Mouse (Mus musculus) CH12F3 (cell line): ENCODE results near the gene Macrod2.

Experiments
- in situ Hi-C: fragments of 300-500 bp; cut with MboI; formaldehyde crosslinking; loops from 2 replicates; pipeline ENCODE4 v1.14.3; 2020; ENCODE audit warnings: low sequenced_read_pairs

Macrod2 gene

GRCm38 (mm10) chr2:141434084-141434483 is 1039.0 kb downstream of the Macrod2 start:
- in situ Hi-C loops = no loop called here

DNA sequence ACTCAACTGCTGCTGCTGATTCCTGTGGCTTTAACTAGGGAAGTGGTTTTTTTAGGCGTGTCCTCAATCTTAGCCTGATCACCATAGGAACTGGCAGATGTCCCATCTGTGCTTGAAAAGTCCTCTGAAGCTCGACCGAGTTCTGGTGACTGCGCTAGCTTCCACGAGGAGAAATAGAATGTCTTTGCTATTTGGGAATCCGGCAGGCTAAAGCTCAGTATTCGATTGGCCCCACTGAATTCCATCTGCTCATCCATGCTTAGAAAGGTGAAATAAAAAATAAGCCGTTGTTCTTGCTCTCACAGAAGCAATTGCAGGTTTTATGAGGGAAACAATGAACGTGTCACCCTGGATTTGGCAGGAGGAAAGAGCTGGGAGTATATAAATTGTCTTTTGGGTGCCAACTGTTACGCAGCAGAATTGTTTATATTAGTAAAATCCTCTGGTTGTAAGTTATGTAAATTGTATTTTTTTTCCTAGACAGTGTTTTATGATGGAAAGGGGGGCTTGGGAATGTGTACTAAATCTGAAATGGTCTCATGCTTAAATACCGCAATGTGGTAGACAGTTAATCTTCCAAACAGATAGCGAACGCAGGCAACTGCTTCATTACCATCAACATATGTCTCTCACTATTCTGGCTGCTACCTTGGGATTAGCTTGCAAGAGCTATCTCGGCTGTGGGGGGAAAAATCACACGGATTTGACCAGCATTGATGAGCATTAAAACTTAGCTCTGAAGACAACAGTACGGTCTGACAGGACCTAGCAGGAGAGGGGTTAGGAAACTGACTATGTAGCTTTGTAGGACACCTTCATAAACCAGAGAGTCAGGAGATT is 1039.8 kb downstream of the Macrod2 start:
- in situ Hi-C loops = no loop called here

DNA sequence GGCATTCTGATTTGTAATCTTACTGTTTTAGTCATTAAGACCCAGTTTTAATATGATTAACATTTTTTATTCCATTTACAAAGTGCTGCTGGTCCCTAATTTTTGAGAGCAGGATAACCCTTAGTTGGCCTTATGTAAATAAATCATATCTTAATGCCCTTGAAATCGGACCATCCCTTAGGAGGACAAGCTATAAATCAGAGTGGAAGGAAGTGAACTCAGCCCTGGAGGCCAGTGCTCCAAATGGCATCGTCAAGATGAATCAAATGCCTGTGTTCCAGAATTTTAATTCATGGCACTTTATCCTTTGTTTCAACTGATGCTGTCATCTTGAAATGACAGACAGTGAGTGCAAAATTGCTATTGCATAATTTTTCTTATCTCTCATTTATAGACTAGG is 1046.8 kb downstream of the Macrod2 start:
- in situ Hi-C loops = no loop called here

- in situ Hi-C loops = no loop called here
Observed at GRCm38 (mm10) chr2:141449078-141449680, 1054.1 kb downstream of the Macrod2 start.

DNA sequence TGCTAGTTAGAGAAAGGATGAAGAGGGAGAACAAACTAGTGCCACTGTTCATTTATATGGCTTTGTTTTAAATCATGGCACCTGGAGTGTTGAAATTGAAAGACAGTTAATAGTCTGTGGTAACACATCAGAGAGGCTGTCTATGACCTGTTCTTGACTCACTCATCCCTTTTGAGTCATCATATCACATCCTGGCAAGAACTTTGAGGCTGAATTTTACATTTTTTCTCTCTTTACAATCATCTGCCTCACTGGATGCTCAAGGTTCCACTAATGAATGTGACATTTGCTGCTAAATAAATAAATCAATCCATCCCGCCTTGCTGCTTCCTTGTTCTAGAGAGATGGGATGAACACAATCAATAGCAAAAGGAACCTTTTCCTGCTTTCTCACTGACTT is 1068.8 kb downstream of the Macrod2 start:
- in situ Hi-C loops = no loop called here

- in situ Hi-C loops = no loop called here
Observed at GRCm38 (mm10) chr2:141472791-141473190, 1077.7 kb downstream of the Macrod2 start.

GRCm38 (mm10) chr2:141477585-141477984 is 1082.5 kb downstream of the Macrod2 start:
- in situ Hi-C loops = no loop called here

- in situ Hi-C loops = no loop called here
Observed at GRCm38 (mm10) chr2:141490518-141490917, 1095.4 kb downstream of the Macrod2 start.

DNA sequence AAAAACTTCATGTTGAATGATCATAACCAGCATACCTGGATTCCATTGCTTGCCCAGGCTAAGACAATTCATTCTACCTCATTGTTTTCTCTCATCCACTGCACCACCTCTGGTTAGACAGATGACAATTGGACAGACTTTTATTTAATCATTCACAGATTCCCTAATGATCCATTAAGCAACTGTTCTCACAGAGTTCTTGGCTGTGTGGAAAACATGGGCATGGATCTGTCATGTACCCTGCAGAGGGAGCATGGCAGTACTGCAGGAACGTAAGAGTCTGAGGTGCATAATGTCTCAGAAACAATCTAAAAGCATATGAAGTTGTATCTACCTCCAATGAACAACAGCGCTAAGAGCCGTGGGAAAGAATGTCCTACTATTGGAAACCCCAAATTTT is 1110.3 kb downstream of the Macrod2 start:
- in situ Hi-C loops = no loop called here

DNA sequence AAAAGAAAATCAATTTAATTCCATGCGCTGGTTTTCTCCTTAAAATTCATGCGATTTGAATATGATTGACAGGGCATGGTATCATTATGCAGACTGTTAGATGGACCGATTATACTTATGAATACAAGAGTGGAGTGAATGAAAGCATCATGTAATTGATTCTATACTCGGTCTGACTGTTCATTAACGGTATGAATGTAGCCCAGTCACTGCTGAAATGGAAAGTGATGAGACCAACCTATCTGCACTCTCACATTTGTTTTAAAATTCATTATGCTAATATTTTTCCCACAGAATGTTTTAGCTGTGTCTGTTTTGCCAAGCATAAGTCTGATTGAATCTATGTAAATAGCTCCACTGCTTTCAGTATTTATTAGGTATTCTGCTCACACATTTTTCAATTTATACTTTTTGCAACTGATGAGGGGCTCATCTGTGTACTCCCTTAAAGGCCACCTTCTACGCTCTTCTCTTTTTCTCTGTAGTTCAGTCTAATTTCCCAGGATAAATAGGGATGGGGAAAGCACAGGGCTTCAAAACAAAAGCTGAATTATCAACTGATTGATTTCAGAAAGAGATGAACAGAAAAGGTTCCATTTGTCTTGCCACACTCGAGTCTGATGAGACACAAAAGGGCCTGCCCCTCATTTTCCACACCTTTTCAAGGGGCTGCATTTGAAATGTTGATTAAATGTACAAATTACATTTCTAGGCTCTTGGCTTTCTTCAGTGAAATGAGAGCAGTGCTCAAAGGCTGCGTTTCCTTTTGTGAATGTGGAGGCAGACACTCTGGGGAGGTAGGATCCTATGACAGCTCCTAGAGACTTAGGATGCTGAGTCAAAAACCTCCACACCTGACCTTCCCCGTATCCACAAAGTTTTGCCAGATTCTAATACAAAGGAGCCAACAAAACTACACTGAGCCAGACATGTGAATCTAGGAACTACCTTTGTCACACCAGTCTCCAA is 1113.1 kb downstream of the Macrod2 start:
- in situ Hi-C loops = no loop called here

DNA sequence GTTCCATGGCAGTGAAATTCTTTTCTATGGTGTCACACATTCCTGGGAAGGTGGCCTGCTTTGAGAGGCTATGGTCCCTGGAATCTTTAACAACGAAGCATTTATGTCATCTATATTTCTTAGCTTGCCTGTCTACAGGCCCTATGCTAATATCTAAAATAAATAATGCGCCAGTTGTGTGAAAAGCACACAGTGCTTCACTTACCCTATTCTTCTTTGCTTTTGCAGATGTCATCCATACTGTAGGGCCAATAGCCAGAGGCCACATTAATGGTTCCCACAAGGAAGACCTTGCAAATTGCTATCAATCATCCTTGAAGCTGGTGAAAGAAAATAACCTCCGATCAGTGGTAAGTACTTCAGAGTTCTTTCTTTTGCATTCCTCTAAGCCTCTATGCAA is 1119.9 kb downstream of the Macrod2 start:
- in situ Hi-C loops = no loop called here

- in situ Hi-C loops = no loop called here
Observed at GRCm38 (mm10) chr2:141522081-141522480, 1127.0 kb downstream of the Macrod2 start.

- in situ Hi-C loops = no loop called here
Observed at GRCm38 (mm10) chr2:141545877-141546276, 1150.8 kb downstream of the Macrod2 start.

DNA sequence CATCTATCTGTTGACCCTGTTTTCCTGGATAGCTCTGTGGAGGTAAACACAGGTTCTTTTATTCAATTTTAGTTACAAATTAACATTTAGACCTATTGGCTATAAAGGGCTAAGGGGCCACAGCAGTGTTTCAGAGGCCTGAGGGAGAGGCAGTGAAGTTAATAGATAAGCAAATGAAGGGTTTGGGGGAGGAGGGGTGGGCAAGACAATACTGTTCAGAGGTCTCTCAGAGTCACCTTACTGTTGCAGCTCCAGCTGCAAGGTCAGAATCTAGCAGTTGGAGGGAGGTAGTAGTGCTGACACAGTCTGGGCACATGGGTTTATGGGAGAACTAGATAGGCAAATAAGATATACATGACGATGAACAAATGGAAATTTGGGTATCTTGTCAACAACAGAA is 1156.6 kb downstream of the Macrod2 start:
- in situ Hi-C loops = no loop called here

- in situ Hi-C loops = no loop called here
Observed at GRCm38 (mm10) chr2:141556747-141557146, 1161.6 kb downstream of the Macrod2 start.

GRCm38 (mm10) chr2:141558242-141558827 is 1163.2 kb downstream of the Macrod2 start:
- in situ Hi-C loops = no loop called here

DNA sequence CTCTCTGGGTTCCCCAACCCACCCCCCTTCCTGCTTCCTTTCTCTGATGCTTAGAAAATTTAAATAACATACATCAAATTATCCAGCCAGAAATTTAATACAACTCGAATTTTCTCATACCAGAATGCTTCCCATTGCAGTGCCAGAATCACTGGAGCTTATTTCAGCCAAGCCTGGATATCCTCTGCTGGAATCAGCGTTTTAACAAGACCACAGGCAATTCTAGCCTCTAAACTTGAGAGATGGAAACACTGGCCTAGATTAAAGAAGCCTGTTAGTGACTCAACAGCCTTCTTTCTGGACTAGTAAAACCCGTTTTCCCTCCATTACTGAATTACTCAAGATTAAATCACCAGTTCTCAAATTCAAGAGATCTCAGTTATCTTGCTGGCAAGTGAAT is 1170.9 kb downstream of the Macrod2 start:
- in situ Hi-C loops = no loop called here

DNA sequence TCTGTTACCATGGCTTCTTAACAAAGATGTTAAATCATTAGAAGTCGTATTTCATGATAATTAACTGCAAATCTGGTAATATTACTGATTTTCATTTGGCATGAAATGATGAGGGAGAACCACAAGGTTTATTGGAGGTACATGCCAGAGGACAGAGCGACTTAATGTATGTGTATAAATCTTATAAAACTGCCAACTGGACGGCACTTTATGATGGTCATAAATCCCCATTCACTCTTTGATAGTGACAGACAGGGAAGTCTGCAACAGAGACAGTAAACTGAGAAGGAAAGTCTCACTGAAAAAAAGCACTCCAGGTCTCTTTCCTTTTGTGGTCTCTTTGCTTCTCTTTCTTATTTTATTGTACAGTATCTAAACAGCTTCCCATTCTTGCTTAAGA is 1176.3 kb downstream of the Macrod2 start:
- in situ Hi-C loops = no loop called here

- in situ Hi-C loops = no loop called here
Observed at GRCm38 (mm10) chr2:141578206-141578605, 1183.1 kb downstream of the Macrod2 start.

- in situ Hi-C loops = no loop called here
Observed at GRCm38 (mm10) chr2:141582431-141582830, 1187.3 kb downstream of the Macrod2 start.

DNA sequence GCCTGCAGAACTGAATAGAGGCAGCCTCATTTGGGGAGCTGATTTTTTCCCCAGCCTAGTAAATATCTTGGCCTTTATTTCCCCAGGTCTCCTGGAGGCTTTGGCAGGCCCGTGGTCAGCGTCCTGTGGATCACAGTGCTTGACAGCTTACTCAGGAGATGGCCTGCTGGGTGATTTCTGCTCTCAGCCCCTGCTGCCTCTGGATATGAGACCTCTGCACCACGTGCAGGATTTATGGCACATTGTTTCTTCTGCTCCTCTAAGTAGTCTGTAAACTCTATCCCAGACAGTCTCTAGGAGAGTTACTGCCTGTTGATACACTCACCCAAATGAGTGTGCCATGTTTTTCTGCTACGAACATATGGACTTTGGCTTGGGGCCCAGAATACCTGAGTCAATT is 1187.8 kb downstream of the Macrod2 start:
- in situ Hi-C loops = no loop called here
